Mouse (Mus musculus) limb, embryonic 12.5 days (tissue): ENCODE data around the gene Nrn1l. TPM values are rescaled to one million over a fixed set of nuclear protein-coding genes. Genes with fewer than 3 reads are reported as not detected.

ENCODE experiments used
- ATAC-seq: fragments of 200-750 bp; cut with Nextera tagmentation; 2 replicates; pipeline ENCODE4 v1.8.0; 2017; ENCODE audit warnings: low read depth, moderate TSS enrichment; ENCODE audit not compliant: insufficient number of reproducible peaks, insufficient read depth, low FRiP score, low TSS enrichment
- H3K27ac ChIP-seq: fragments of 300-500 bp; sonication (generic); 2 replicates; pipeline ENCODE4 v1.5.1; 2016; ENCODE audit warnings: mild to moderate bottlenecking, moderate library complexity
- H3K27me3 ChIP-seq: fragments of 300-500 bp; sonication (generic); 2 replicates; pipeline ENCODE4 v1.6.1; 2016; ENCODE audit warnings: mild to moderate bottlenecking, moderate library complexity
- H3K36me3 ChIP-seq: fragments of 300-500 bp; sonication (generic); 2 replicates; pipeline ENCODE4 v1.6.1; 2016; ENCODE audit warnings: mild to moderate bottlenecking, moderate library complexity
- H3K4me1 ChIP-seq: fragments of 300-500 bp; sonication (generic); replicated peaks from 2 replicates; pipeline ENCODE4 v1.6.1; 2016
- H3K4me2 ChIP-seq: fragments of 300-500 bp; sonication (generic); 2 replicates; pipeline ENCODE4 v1.6.1; 2016; ENCODE audit warnings: mild to moderate bottlenecking, moderate library complexity
- H3K4me3 ChIP-seq: fragments of 300-500 bp; sonication (generic); replicated peaks from 2 replicates; pipeline ENCODE4 v1.5.1; 2016; ENCODE audit warnings: mild to moderate bottlenecking
- H3K9ac ChIP-seq: fragments of 300-500 bp; sonication (generic); replicated peaks from 2 replicates; pipeline ENCODE4 v1.6.1; 2016; ENCODE audit warnings: mild to moderate bottlenecking, moderate library complexity
- H3K9me3 ChIP-seq: fragments of 300-500 bp; sonication (generic); 2 replicates; pipeline ENCODE4 v1.6.1; 2016; ENCODE audit warnings: mild to moderate bottlenecking, moderate library complexity
- WGBS: fragments of 180-500 bp; shearing (Covaris S2); methylation state at CpG from one replicate; pipeline ENCODE4 v1.1.7; 2016; 5-methylcytosine and 5-hydroxymethylcytosine counted together
- polyA plus RNA-seq: library from polyadenylated mRNA; unstranded; fragments of >200 nt; fragmentation: Nextera tagmentation; extraction: Ambion mirVana; gene quantifications from 2 replicates; pipeline ENCODE4 v1.2.1, GENCODE M21; 2016

Nrn1l gene
- polyA plus RNA-seq, 1 experiment from 2014 or later: 0.38 TPM

GRCm38 (mm10) chr8:105935863-105936603, 42.7 kb downstream of the Nrn1l start:
- Histone ChIP-seq H3K4me2 (peak overlapping the region; percentile 93), H3K4me1 (peaks cover 19% of the 10 kb centered on the region), H3K27me3 (no peaks in the 10 kb centered on the region), H3K9me3 (no peaks in the 10 kb centered on the region), H3K27ac (peak overlapping the region; percentile 72), H3K9ac (peak overlapping the region; percentile 66), H3K4me3 (peak overlapping the region; percentile 59), H3K36me3 (peaks cover 45% of the 10 kb centered on the region)
- WGBS: 23% methylated on average over 7 of the region's 7 CpGs
- ATAC-seq: no peak

GRCm38 (mm10) chr8:105936866-105937475, 43.6 kb downstream of the Nrn1l start:
- Histone ChIP-seq H3K9me3 (no peaks in the 10 kb centered on the region), H3K36me3 (peaks cover 45% of the 10 kb centered on the region), H3K27me3 (no peaks in the 10 kb centered on the region), H3K27ac (peak overlapping the region; percentile 72), H3K4me2 (peak overlapping the region; percentile 93), H3K4me3 (peak overlapping the region; percentile 59), H3K4me1 (peaks cover 19% of the 10 kb centered on the region), H3K9ac (peak overlapping the region; percentile 66)
- WGBS: under 1% methylated on average over 30 of the region's 30 CpGs
- ATAC-seq: peak; percentile 84

GRCm38 (mm10) chr8:105937496-105938305, 44.3 kb downstream of the Nrn1l start:
- Histone ChIP-seq H3K4me3 (peak overlapping the region; percentile 59), H3K36me3 (peaks cover 45% of the 10 kb centered on the region), H3K9me3 (no peaks in the 10 kb centered on the region), H3K4me2 (peak overlapping the region; percentile 93), H3K27me3 (no peaks in the 10 kb centered on the region), H3K27ac (peak overlapping the region; percentile 62), H3K4me1 (peaks cover 19% of the 10 kb centered on the region), H3K9ac (peak overlapping the region; percentile 66)
- ATAC-seq: no peak
- 2% methylated on average over 33 of the region's 33 CpGs for WGBS

- peak within 1 kb of the TSS; percentile 62 for H3K27ac ChIP-seq
- peaks cover 19% of the 10 kb centered on the region for H3K4me1 ChIP-seq
- peak within 1 kb of the TSS; percentile 59 for H3K4me3 ChIP-seq
- no peaks in the 10 kb centered on the region for H3K27me3 ChIP-seq
- peaks cover 45% of the 10 kb centered on the region for H3K36me3 ChIP-seq
- H3K9me3 ChIP-seq: no peaks in the 10 kb centered on the region
- peak within 1 kb of the TSS; percentile 66 for H3K9ac ChIP-seq
- H3K4me2 ChIP-seq: peak within 1 kb of the TSS; percentile 93
- 32% methylated on average over 4 of the region's 4 CpGs for WGBS
- no peak for ATAC-seq
These were observed 44.9 kb downstream of the Nrn1l start, which contains the start of gene Psmb10 for GRCm38 (mm10) chr8:105938306-105938669. Psmb10 (minus strand) TSS chr8:105938444.

GRCm38 (mm10) chr8:105942026-105942425, 48.7 kb downstream of the Nrn1l start:
- no peaks in the 10 kb centered on the region for H3K27me3 ChIP-seq
- peaks cover 70% of the 10 kb centered on the region for H3K36me3 ChIP-seq
- H3K4me2 ChIP-seq: no peak overlapping the region
- no peak overlapping the region for H3K9ac ChIP-seq
- whole genome bisulfite sequencing: 94% methylated on average over 11 of the region's 11 CpGs
- ATAC-seq: no peak
- H3K9me3 ChIP-seq: no peaks in the 10 kb centered on the region
- H3K4me1 ChIP-seq: peaks cover 8% of the 10 kb centered on the region
- H3K4me3 ChIP-seq: no peak overlapping the region
- H3K27ac ChIP-seq: no peak overlapping the region

- no peak overlapping the region for H3K27ac ChIP-seq
- ATAC-seq: no peak
- no peak overlapping the region for H3K4me2 ChIP-seq
- H3K9me3 ChIP-seq: no peaks in the 10 kb centered on the region
- no peak overlapping the region for H3K4me3 ChIP-seq
- H3K27me3 ChIP-seq: no peaks in the 10 kb centered on the region
- H3K4me1 ChIP-seq: peaks cover 8% of the 10 kb centered on the region
- 93% methylated on average over 5 of the region's 5 CpGs for WGBS
- no peak overlapping the region for H3K9ac ChIP-seq
- H3K36me3 ChIP-seq: peaks cover 75% of the 10 kb centered on the region
These were observed 49.2 kb downstream of the Nrn1l start for GRCm38 (mm10) chr8:105942542-105942941.

- Histone ChIP-seq H3K9ac (no peak within 1 kb of the TSS), H3K4me3 (no peak within 1 kb of the TSS), H3K4me2 (no peak within 1 kb of the TSS), H3K27me3 (no peaks in the 10 kb centered on the region), H3K9me3 (no peaks in the 10 kb centered on the region), H3K4me1 (peaks cover 4% of the 10 kb centered on the region), H3K36me3 (peaks cover 83% of the 10 kb centered on the region), H3K27ac (no peak within 1 kb of the TSS)
- ATAC-seq: no peak
- WGBS: 77% methylated on average over 8 of the region's 8 CpGs
These were observed 50.0 kb downstream of the Nrn1l start, which contains the start of gene Lcat for GRCm38 (mm10) chr8:105943321-105943739. Lcat (minus strand) TSS chr8:105943382.

Other genes with a start within 250 kb of the Nrn1l start
- 0.58 and 0.59 TPM in 2 replicates for gene Carmil2, start 207.3 kb upstream of the Nrn1l start, polyA plus RNA-seq
- 75.3 and 76.7 TPM in 2 replicates for gene Acd, start 192.5 kb upstream of the Nrn1l start, polyA plus RNA-seq
- gene Pard6a, start 192.4 kb upstream of the Nrn1l start, polyA plus RNA-seq: 14.6 and 16.1 TPM in 2 replicates
- 0.25 TPM in 1 of 2 replicates, not detected in the other for gene 4933405L10Rik, start 185.9 kb upstream of the Nrn1l start, polyA plus RNA-seq
- gene Enkd1, start 185.4 kb upstream of the Nrn1l start, polyA plus RNA-seq: 34.9 and 35.9 TPM in 2 replicates
- gene Gfod2, start 134.9 kb upstream of the Nrn1l start, polyA plus RNA-seq: 29.0 and 30.2 TPM in 2 replicates
- 14.9 and 17.2 TPM in 2 replicates for gene Ranbp10, start 66.2 kb upstream of the Nrn1l start, polyA plus RNA-seq
- gene Tsnaxip1, start 65.8 kb upstream of the Nrn1l start, polyA plus RNA-seq: 0.17 and 0.56 TPM in 2 replicates
- gene Cenpt, start 40.3 kb upstream of the Nrn1l start, polyA plus RNA-seq: 55.3 and 59.2 TPM in 2 replicates
- 85.6 and 96.3 TPM in 2 replicates for gene Thap11, start 38.4 kb upstream of the Nrn1l start, polyA plus RNA-seq
- gene Nutf2, start 33.0 kb upstream of the Nrn1l start, polyA plus RNA-seq: 253 and 266 TPM in 2 replicates
- gene Edc4, start 12.7 kb upstream of the Nrn1l start, polyA plus RNA-seq: 72.0 and 75.7 TPM in 2 replicates
- 43.0 and 48.2 TPM in 2 replicates for gene Pskh1, start 6.9 kb downstream of the Nrn1l start, polyA plus RNA-seq
- 1.3 and 1.6 TPM in 2 replicates for gene Ctrl, start 40.3 kb downstream of the Nrn1l start, polyA plus RNA-seq
- 24.1 and 26.9 TPM in 2 replicates for gene Psmb10, start 44.9 kb downstream of the Nrn1l start, polyA plus RNA-seq
- 2.2 and 2.3 TPM in 2 replicates for gene Lcat, start 49.8 kb downstream of the Nrn1l start, polyA plus RNA-seq
- gene Slc12a4, start 72.5 kb downstream of the Nrn1l start, polyA plus RNA-seq: 35.5 and 42.8 TPM in 2 replicates
- gene Dpep3, start 85.9 kb downstream of the Nrn1l start, polyA plus RNA-seq: not detected in 2 replicates
- gene Dus2, start 97.8 kb downstream of the Nrn1l start, polyA plus RNA-seq: 23.8 and 24.4 TPM in 2 replicates
- 0.26 TPM in 1 of 2 replicates, not detected in the other for gene Dpep2nb, start 112.4 kb downstream of the Nrn1l start, polyA plus RNA-seq
- 21.0 and 22.9 TPM in 2 replicates for gene Ddx28, start 118.3 kb downstream of the Nrn1l start, polyA plus RNA-seq
- 9.1 and 9.2 TPM in 2 replicates for gene Nfatc3, start 165.3 kb downstream of the Nrn1l start, polyA plus RNA-seq
- 7.4 and 8.1 TPM in 2 replicates for gene Esrp2, start 243.4 kb downstream of the Nrn1l start, polyA plus RNA-seq